Mouse (Mus musculus) olfactory bulb, adult 2 months (tissue): ENCODE measurements around the gene Tmem106c.

Experiments
- CTCF ChIP-seq: fragments of 200-500 bp; IDR thresholded peaks from 2 replicates; pipeline ENCODE4 v1.5.1; 2012; ENCODE audit warnings: low read depth, mild to moderate bottlenecking, low read length, moderate library complexity; ENCODE audit not compliant: insufficient read depth
- POLR2A ChIP-seq: fragments of 200-500 bp; IDR thresholded peaks from 2 replicates; pipeline ENCODE4 v1.6.1; 2012; ENCODE audit warnings: mild to moderate bottlenecking, low read depth, low read length, moderate library complexity; ENCODE audit not compliant: insufficient read depth

GRCm38 (mm10) chr15:97973248-97974005 lies 9.4 kb downstream of the Tmem106c start:
- TF ChIP-seq POLR2A: no peak
- no peak for TF ChIP-seq CTCF
